Mouse (Mus musculus) liver, adult 2 months (tissue): ENCODE results near the gene Klf1.

Source experiments
- CTCF ChIP-seq: fragments of 200-500 bp; IDR thresholded peaks from 2 replicates; pipeline ENCODE4 v1.5.1; 2011; ENCODE audit warnings: low read depth, low read length, control low read depth
- POLR2A ChIP-seq: fragments of 200-500 bp; IDR thresholded peaks from 2 replicates; pipeline ENCODE4 v1.6.1; 2011; ENCODE audit warnings: low read length, control low read depth; ENCODE audit not compliant: insufficient read depth; ENCODE audit errors: extremely low read depth

- TF ChIP-seq CTCF = no peak
- no peak for TF ChIP-seq POLR2A
These were observed 13.4 kb upstream of the Klf1 start for GRCm38 (mm10) chr8:84888280-84888679.
